In genomic region chr5:130022366-130022765, GRCm38 (mm10) we compare ENCODE assay signal across 19 mouse cellular contexts. TPM values are rescaled to one million over a fixed set of nuclear protein-coding genes. Genes with fewer than 3 reads are reported as not detected.
DNase-seq lines count a peak whose midpoint lies in the region; ATAC-seq and TF ChIP-seq lines count a peak whose summit lies in the region.
"Had no signal": no experiment of that assay in that cellular context is flagged by ENCODE, and none has a peak within 500 bp of the region (broad histone marks: within the 10 kb centered on the region; RNA-seq: fewer than 3 reads in every experiment).

No protein-coding gene starts in this region.

- H3K27me3 ChIP-seq in kidney, embryonic 14.5 days (ENCODE audit: control insufficient read depth, insufficient read depth, low read length), result no peaks in the 10 kb centered on the region
- no peaks in the 10 kb centered on the region for H3K27me3 ChIP-seq in intestine, postnatal 0 days (replicated peaks; ENCODE audit: control insufficient read depth, insufficient read depth, low read length)
- H3K27me3 ChIP-seq in liver, embryonic 15.5 days, result peaks cover 9% of the 10 kb centered on the region
- H3K27me3 ChIP-seq: embryonic facial prominence, embryonic 13.5 days; forebrain, embryonic 15.5 days; hindbrain, embryonic 12.5 days; stomach, embryonic 15.5 days had no signal

- no peak for TF ChIP-seq CTCF in intestine, postnatal 0 days (IDR thresholded peaks at IDR 0.05; ENCODE audit: low read depth)

- no peak overlapping the region for H3K4me2 ChIP-seq in kidney, embryonic 14.5 days (replicated peaks; ENCODE audit: low read depth, low read length)
- peak overlapping the region; percentile 84 for H3K4me2 ChIP-seq in intestine, postnatal 0 days (replicated peaks; ENCODE audit: low read depth)
- H3K4me2 ChIP-seq in liver, embryonic 15.5 days, result peak overlapping the region; percentile 90
- H3K4me2 ChIP-seq: embryonic facial prominence, embryonic 13.5 days; forebrain, embryonic 15.5 days; hindbrain, embryonic 12.5 days; lung, embryonic 14.5 days; stomach, embryonic 15.5 days had no signal

- no peaks in the 10 kb centered on the region for H3K9me3 ChIP-seq in kidney, embryonic 14.5 days (ENCODE audit: control insufficient read depth, low read length)
- H3K9me3 ChIP-seq in intestine, postnatal 0 days (ENCODE audit: control insufficient read depth), result no peaks in the 10 kb centered on the region
- H3K9me3 ChIP-seq in liver, embryonic 15.5 days (replicated peaks), result no peaks in the 10 kb centered on the region
- H3K9me3 ChIP-seq: embryonic facial prominence, embryonic 13.5 days; forebrain, embryonic 15.5 days; G1E; hindbrain, embryonic 12.5 days; stomach, embryonic 15.5 days had no signal

- intact Hi-C loops in heart, postnatal 36 days (cut with DNase I), result loop anchor here (2.0 kb wide), 1 partner anchor 116 kb away; no protein-coding TSS in a partner anchor

- WGBS in kidney, embryonic 14.5 days, result 54% methylated on average over 7 of the region's 7 CpGs
- WGBS in intestine, postnatal 0 days, result 49% methylated on average over 7 of the region's 7 CpGs
- WGBS in liver, embryonic 15.5 days (ENCODE audit: insufficient replicate concordance), result 72% methylated on average over 7 of the region's 7 CpGs

- no peak for ATAC-seq in kidney, embryonic 14.5 days (ENCODE audit: low FRiP score, low TSS enrichment)
- ATAC-seq in intestine, postnatal 0 days, result no peak
- no peak for ATAC-seq in liver, embryonic 15.5 days (ENCODE audit: insufficient read depth)
- ATAC-seq: activated CD4-positive, CD25-positive, alpha-beta regulatory T cell, adult 4 months; forebrain, embryonic 15.5 days had no signal

- peak; percentile 72 for DNase-seq in kidney, adult 11 months
- DNase-seq in kidney, postnatal 25 days, result peak; percentile 55 to 80
- no peak for DNase-seq in layer of hippocampus, postnatal 10 days (ENCODE audit: low spot score in 2 of 2)
- DNase-seq in heart, postnatal 36 days, result no peak
- DNase-seq: adrenal gland, postnatal 10 days; cerebellum, adult 9-11 months; gastrocnemius, postnatal 14 days; lung, embryonic 14.5 days; lung, postnatal 36 days; right cerebral cortex, postnatal 25 days had no signal

- H3K4me1 ChIP-seq in kidney, embryonic 14.5 days (ENCODE audit: control insufficient read depth, insufficient read depth, low read length), result peaks cover 5% of the 10 kb centered on the region
- 0 out of 2 replicates have a peak, but pooled peaks cover 12% of the 10 kb centered on the region for H3K4me1 ChIP-seq in intestine, postnatal 0 days (replicated peaks; ENCODE audit: control insufficient read depth, insufficient read depth, low read length)
- peaks cover 34% of the 10 kb centered on the region for H3K4me1 ChIP-seq in liver, embryonic 15.5 days (replicated peaks)

- H3K4me3 ChIP-seq in kidney, embryonic 14.5 days (ENCODE audit: low read length), result no peak overlapping the region
- no peak overlapping the region for H3K4me3 ChIP-seq in intestine, postnatal 0 days (ENCODE audit: low read depth, low read length)
- peak overlapping the region; percentile 67; the same call in 1 of the 2 replicates for H3K4me3 ChIP-seq in liver, embryonic 15.5 days (replicated peaks)
- H3K4me3 ChIP-seq: embryonic facial prominence, embryonic 13.5 days; forebrain, embryonic 15.5 days; hindbrain, embryonic 12.5 days; stomach, embryonic 15.5 days had no signal

- no peak overlapping the region for H3K9ac ChIP-seq in kidney, embryonic 14.5 days (ENCODE audit: low read depth, low read length)
- no peak overlapping the region for H3K9ac ChIP-seq in intestine, postnatal 0 days (ENCODE audit: low read depth, low read length)
- no peak overlapping the region for H3K9ac ChIP-seq in liver, embryonic 15.5 days
- H3K9ac ChIP-seq: forebrain, embryonic 15.5 days; hindbrain, embryonic 12.5 days; lung, embryonic 14.5 days; stomach, embryonic 15.5 days had no signal

- H3K36me3 ChIP-seq in kidney, embryonic 14.5 days (ENCODE audit: control insufficient read depth, insufficient read depth, low read length), result no peaks in the 10 kb centered on the region; the same call in 1 of the 2 replicates
- H3K36me3 ChIP-seq in intestine, postnatal 0 days (ENCODE audit: control insufficient read depth, insufficient read depth), result peaks cover 15% of the 10 kb centered on the region
- H3K36me3 ChIP-seq in liver, embryonic 15.5 days (replicated peaks), result peaks cover 13% of the 10 kb centered on the region; the same call in 1 of the 2 replicates
- H3K36me3 ChIP-seq: forebrain, embryonic 15.5 days; hindbrain, embryonic 12.5 days; stomach, embryonic 15.5 days had no signal

- H3K27ac ChIP-seq in kidney, embryonic 14.5 days (ENCODE audit: low read depth, low read length), result no peak overlapping the region
- no peak overlapping the region for H3K27ac ChIP-seq in intestine, postnatal 0 days (ENCODE audit: low read depth, low read length)
- peak overlapping the region; percentile 42; the same call in 1 of the 2 replicates for H3K27ac ChIP-seq in liver, embryonic 15.5 days (replicated peaks)
- H3K27ac ChIP-seq: embryonic facial prominence, embryonic 13.5 days; forebrain, embryonic 15.5 days; hindbrain, embryonic 12.5 days; stomach, embryonic 15.5 days had no signal

RNA-seq across cellular contexts. Expression of gene Asl, which starts 6.7 kb away (rescaled TPM):
- polyA plus RNA-seq in kidney, embryonic 14.5 days (2014; fragmentation: Nextera tagmentation; extraction: Ambion mirVana), result 40.3 and 46.4 TPM in 2 replicates
- polyA plus RNA-seq in intestine, postnatal 0 days (2015; fragmentation: Nextera tagmentation; extraction: Ambion mirVana), result 148 and 182 TPM in 2 replicates
- polyA plus RNA-seq in liver, embryonic 15.5 days (2015; fragmentation: Nextera tagmentation; extraction: Ambion mirVana), result 53.1 and 57.8 TPM in 2 replicates
- total RNA-seq in layer of hippocampus, postnatal 10 days (2021), result 10 to 100 TPM; 22.0 to 23.5 TPM
- 1 to 10 TPM; 8.4 to 9.1 TPM for total RNA-seq in heart, postnatal 36 days (2021)

RNA-seq across cellular contexts. Expression of gene Crcp, which starts 6.7 kb away (rescaled TPM):
- polyA plus RNA-seq in kidney, embryonic 14.5 days (2014; fragmentation: Nextera tagmentation; extraction: Ambion mirVana), result 24.5 and 31.2 TPM in 2 replicates
- 39.5 and 41.6 TPM in 2 replicates for polyA plus RNA-seq in intestine, postnatal 0 days (2015; fragmentation: Nextera tagmentation; extraction: Ambion mirVana)
- 23.1 and 24.0 TPM in 2 replicates for polyA plus RNA-seq in liver, embryonic 15.5 days (2015; fragmentation: Nextera tagmentation; extraction: Ambion mirVana)
- 10 to 100 TPM; 34.4 to 34.7 TPM for total RNA-seq in layer of hippocampus, postnatal 10 days (2021)
- 10 to 100 TPM; 14.2 to 14.4 TPM for total RNA-seq in heart, postnatal 36 days (2021)

RNA-seq across cellular contexts. Expression of gene Gusb, which starts 19.5 kb away (rescaled TPM):
- polyA plus RNA-seq in kidney, embryonic 14.5 days (2014; fragmentation: Nextera tagmentation; extraction: Ambion mirVana), result 49.8 and 58.7 TPM in 2 replicates
- polyA plus RNA-seq in intestine, postnatal 0 days (2015; fragmentation: Nextera tagmentation; extraction: Ambion mirVana), result 260 and 264 TPM in 2 replicates
- 32.5 and 34.1 TPM in 2 replicates for polyA plus RNA-seq in liver, embryonic 15.5 days (2015; fragmentation: Nextera tagmentation; extraction: Ambion mirVana)
- total RNA-seq in layer of hippocampus, postnatal 10 days (2021), result 10 to 100 TPM; 15.6 to 15.9 TPM
- total RNA-seq in heart, postnatal 36 days (2021), result 10 to 100 TPM; 13.3 to 15.6 TPM

RNA-seq across cellular contexts. Expression of gene Tpst1, which starts 50.8 kb away (rescaled TPM):
- 61.8 and 70.7 TPM in 2 replicates for polyA plus RNA-seq in kidney, embryonic 14.5 days (2014; fragmentation: Nextera tagmentation; extraction: Ambion mirVana)
- 28.7 and 29.3 TPM in 2 replicates for polyA plus RNA-seq in intestine, postnatal 0 days (2015; fragmentation: Nextera tagmentation; extraction: Ambion mirVana)
- polyA plus RNA-seq in liver, embryonic 15.5 days (2015; fragmentation: Nextera tagmentation; extraction: Ambion mirVana), result 22.6 and 23.0 TPM in 2 replicates
- total RNA-seq in layer of hippocampus, postnatal 10 days (2021), result 10 to 100 TPM; 41.1 to 41.8 TPM
- total RNA-seq in heart, postnatal 36 days (2021), result 10 to 100 TPM; 12.0 to 12.8 TPM
- polyA plus RNA-seq: G1E had no signal

Comparison
In these comparisons a context has a peak if more than half of its experiments do, and no peak if none do; other contexts are left out.
1. DNase-seq: peak in kidney, adult 11 months (single experiment) and kidney, postnatal 25 days (2 of 2); none in layer of hippocampus, postnatal 10 days (0 of 2) and heart, postnatal 36 days (0 of 2).